Mouse (Mus musculus): ENCODE measurements around the gene Arhgap18. TPM values are rescaled to one million over a fixed set of nuclear protein-coding genes. Genes with fewer than 3 reads are reported as not detected.

Gene Arhgap18
- total and polyA plus RNA-seq, 2 experiments from 2014 or later = 31.7 to 32.5 TPM

DNA sequence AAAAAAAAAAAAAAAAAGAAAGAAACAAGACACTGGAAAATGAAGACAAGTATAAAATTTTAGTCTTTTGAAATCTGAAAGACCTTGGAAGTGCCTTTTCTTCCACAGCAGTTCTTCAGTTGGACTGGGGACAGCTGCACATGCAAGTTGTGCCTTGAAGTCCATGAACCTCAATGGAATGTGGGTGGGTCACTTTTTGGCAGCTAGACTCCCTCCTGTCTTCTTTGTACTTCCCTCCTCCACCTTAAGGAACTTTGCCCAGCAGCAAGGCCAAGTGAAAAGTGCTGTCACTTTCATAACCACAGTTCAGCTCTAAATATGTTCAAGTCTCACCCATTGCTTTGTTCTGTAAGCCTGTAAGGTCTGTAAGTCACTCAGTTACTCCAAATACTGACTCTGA lies 23.2 kb downstream of the Arhgap18 start:
- H3K9ac ChIP-seq (replicated peaks; ENCODE audit: low read depth, low read length) = no peak overlapping the region
- H3K4me2 ChIP-seq (ENCODE audit: low read depth, low read length) = no peak overlapping the region
- ATAC-seq (ENCODE audit: insufficient read depth, low read depth) (no peak), DNase-seq (ENCODE audit: low spot score) (no peak)
- H3K27me3 ChIP-seq (ENCODE audit: control insufficient read depth, insufficient read depth, low read length) = no peaks in the 10 kb centered on the region
- H3K27ac ChIP-seq (ENCODE audit: low read depth) = peak overlapping the region; percentile 11; the same call in 1 of the 2 replicates
- no peaks in the 10 kb centered on the region for H3K36me3 ChIP-seq (replicated peaks; ENCODE audit: control insufficient read depth, insufficient read depth, low read length)
- no peaks in the 10 kb centered on the region for H3K9me3 ChIP-seq (replicated peaks; ENCODE audit: control insufficient read depth, low read length)
- peaks cover 35% of the 10 kb centered on the region for H3K4me1 ChIP-seq (ENCODE audit: control insufficient read depth, insufficient read depth)
- TF ChIP-seq CTCF (IDR thresholded peaks at IDR 0.05; ENCODE audit: low read depth) = no peak
- no peak for TF ChIP-seq EP300 (IDR thresholded peaks at IDR 0.05; ENCODE audit: low read depth)
- no peak overlapping the region for H3K4me3 ChIP-seq (ENCODE audit: low read depth, low read length)

GRCm38 (mm10) chr10:26780581-26780980 lies 27.4 kb downstream of the Arhgap18 start:
- Histone ChIP-seq H3K27ac (ENCODE audit: low read depth) (peak overlapping the region; percentile 35; the same call in 1 of the 2 replicates), H3K9ac (replicated peaks; ENCODE audit: low read depth, low read length) (no peak overlapping the region), H3K4me3 (ENCODE audit: low read depth, low read length) (no peak overlapping the region), H3K27me3 (ENCODE audit: control insufficient read depth, insufficient read depth, low read length) (no peaks in the 10 kb centered on the region), H3K4me2 (ENCODE audit: low read depth, low read length) (0 out of 2 replicates have a peak overlapping the region, but pooled peaks have one; percentile 5), H3K9me3 (replicated peaks; ENCODE audit: control insufficient read depth, low read length) (no peaks in the 10 kb centered on the region), H3K4me1 (ENCODE audit: control insufficient read depth, insufficient read depth) (peaks cover 29% of the 10 kb centered on the region), H3K36me3 (replicated peaks; ENCODE audit: control insufficient read depth, insufficient read depth, low read length) (no peaks in the 10 kb centered on the region)
- WGBS = 44% methylated on average over 3 of the region's 3 CpGs
- no peak for DNase-seq (ENCODE audit: low spot score)
- TF ChIP-seq EP300 (IDR thresholded peaks at IDR 0.05; ENCODE audit: low read depth) (no peak), CTCF (IDR thresholded peaks at IDR 0.05; ENCODE audit: low read depth) (no peak)
- ATAC-seq (ENCODE audit: insufficient read depth, low read depth) = no peak

DNA sequence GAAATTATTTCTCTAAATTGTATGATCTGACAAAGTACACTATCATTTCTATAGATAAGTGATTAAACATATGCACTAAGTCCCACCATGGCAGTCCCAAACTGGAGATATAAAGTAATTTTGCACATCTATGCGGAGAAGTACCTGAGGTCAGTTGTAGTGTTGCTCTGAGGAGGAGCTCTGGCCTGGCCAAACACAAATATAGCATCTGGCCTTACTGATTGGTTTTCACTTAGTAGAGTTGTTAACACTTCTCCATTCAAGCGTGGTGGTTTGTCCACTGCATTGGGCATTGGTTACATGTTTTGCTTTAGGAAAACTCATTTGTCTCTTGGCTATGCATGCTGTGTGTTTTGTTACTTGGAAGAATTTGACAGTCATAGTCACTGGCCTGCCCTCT lies 36.5 kb downstream of the Arhgap18 start:
- 88% methylated on average over 2 of the region's 2 CpGs for WGBS
- ATAC-seq (ENCODE audit: insufficient read depth, low read depth) = no peak

GRCm38 (mm10) chr10:26791810-26792209 lies 38.6 kb downstream of the Arhgap18 start:
- peaks cover 19% of the 10 kb centered on the region for H3K4me1 ChIP-seq (ENCODE audit: control insufficient read depth, insufficient read depth)
- H3K9ac ChIP-seq (replicated peaks; ENCODE audit: low read depth, low read length) = no peak overlapping the region
- no peaks in the 10 kb centered on the region for H3K27me3 ChIP-seq (ENCODE audit: control insufficient read depth, insufficient read depth, low read length)
- H3K4me3 ChIP-seq (ENCODE audit: low read depth, low read length) = no peak overlapping the region
- WGBS = 67% methylated on average over 3 of the region's 3 CpGs
- no peak for DNase-seq (ENCODE audit: low spot score)
- peak overlapping the region; percentile 51; the same call in 1 of the 2 replicates for H3K27ac ChIP-seq (ENCODE audit: low read depth)
- ATAC-seq (ENCODE audit: insufficient read depth, low read depth) = no peak
- TF ChIP-seq CTCF (IDR thresholded peaks at IDR 0.05; ENCODE audit: low read depth) (no peak), EP300 (IDR thresholded peaks at IDR 0.05; ENCODE audit: low read depth) (no peak)
- no peaks in the 10 kb centered on the region; the same call in 1 of the 2 replicates for H3K36me3 ChIP-seq (replicated peaks; ENCODE audit: control insufficient read depth, insufficient read depth, low read length)
- no peak overlapping the region for H3K4me2 ChIP-seq (ENCODE audit: low read depth, low read length)
- no peaks in the 10 kb centered on the region for H3K9me3 ChIP-seq (replicated peaks; ENCODE audit: control insufficient read depth, low read length)

More for the DNA sequence above, 36.5 kb downstream of the Arhgap18 start:
- no peak overlapping the region for H3K9ac ChIP-seq (replicated peaks; ENCODE audit: low read depth, low read length)
- peaks cover 19% of the 10 kb centered on the region for H3K4me1 ChIP-seq (ENCODE audit: control insufficient read depth, insufficient read depth)
- no peak overlapping the region for H3K4me2 ChIP-seq (ENCODE audit: low read depth, low read length)
- no peaks in the 10 kb centered on the region; the same call in 1 of the 2 replicates for H3K36me3 ChIP-seq (replicated peaks; ENCODE audit: control insufficient read depth, insufficient read depth, low read length)
- H3K27ac ChIP-seq (ENCODE audit: low read depth) = no peak overlapping the region
- no peak for DNase-seq (ENCODE audit: low spot score)
- H3K4me3 ChIP-seq (ENCODE audit: low read depth, low read length) = no peak overlapping the region
- TF ChIP-seq CTCF (IDR thresholded peaks at IDR 0.05; ENCODE audit: low read depth) (no peak), EP300 (IDR thresholded peaks at IDR 0.05; ENCODE audit: low read depth) (no peak)
- no peaks in the 10 kb centered on the region for H3K9me3 ChIP-seq (replicated peaks; ENCODE audit: control insufficient read depth, low read length)
- H3K27me3 ChIP-seq (ENCODE audit: control insufficient read depth, insufficient read depth, low read length) = no peaks in the 10 kb centered on the region

- H3K36me3 ChIP-seq (replicated peaks; ENCODE audit: control insufficient read depth, insufficient read depth, low read length) = no peaks in the 10 kb centered on the region; the same call in 1 of the 2 replicates
- ATAC-seq (ENCODE audit: insufficient read depth, low read depth) = no peak
- peaks cover 19% of the 10 kb centered on the region for H3K4me1 ChIP-seq (ENCODE audit: control insufficient read depth, insufficient read depth)
- no peak overlapping the region for H3K4me2 ChIP-seq (ENCODE audit: low read depth, low read length)
- H3K9me3 ChIP-seq (replicated peaks; ENCODE audit: control insufficient read depth, low read length) = no peaks in the 10 kb centered on the region
- DNase-seq (ENCODE audit: low spot score) = no peak
- no peak for TF ChIP-seq EP300 (IDR thresholded peaks at IDR 0.05; ENCODE audit: low read depth)
- no peak for TF ChIP-seq CTCF (IDR thresholded peaks at IDR 0.05; ENCODE audit: low read depth)
- no peak overlapping the region for H3K4me3 ChIP-seq (ENCODE audit: low read depth, low read length)
- H3K9ac ChIP-seq (replicated peaks; ENCODE audit: low read depth, low read length) = no peak overlapping the region
- no peaks in the 10 kb centered on the region for H3K27me3 ChIP-seq (ENCODE audit: control insufficient read depth, insufficient read depth, low read length)
- H3K27ac ChIP-seq (ENCODE audit: low read depth) = no peak overlapping the region
- 90% methylated on average over 8 of the region's 8 CpGs for WGBS
Measured at GRCm38 (mm10) chr10:26793013-26793412, 39.8 kb downstream of the Arhgap18 start.
